Mouse (Mus musculus): ENCODE data around the gene Gpr153.

DNA sequence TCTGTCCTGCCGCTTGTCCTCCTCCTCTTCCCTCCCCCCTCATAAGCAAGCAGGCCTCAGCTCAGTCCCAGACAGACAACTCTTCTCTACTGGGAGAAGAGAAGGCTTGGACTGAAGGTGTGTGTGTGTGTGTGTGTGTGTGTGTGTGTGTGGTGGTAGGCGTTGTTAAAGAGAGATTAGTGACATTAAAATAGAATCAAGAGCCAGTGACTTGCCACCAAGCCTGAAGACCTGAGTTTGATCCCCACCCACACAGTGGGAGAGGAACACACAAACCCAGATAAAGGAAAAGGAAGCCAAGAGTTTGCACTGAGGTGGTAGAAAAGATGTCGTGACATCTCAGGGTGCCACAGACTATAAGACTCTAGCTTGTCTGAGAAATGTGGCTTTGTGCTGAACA is 26.8 kb upstream of the Gpr153 start:
- TF ChIP-seq CTCF (IDR thresholded peaks at IDR 0.05; ENCODE audit: low read depth): no peak
- no peak for TF ChIP-seq EP300 (IDR thresholded peaks at IDR 0.05; ENCODE audit: low read depth)
